Mouse (Mus musculus) effector memory CD4-positive, alpha-beta T cell, adult 7 months (primary cell): ENCODE data around the gene Tspan10. TPM values are rescaled to one million over a fixed set of nuclear protein-coding genes. Genes with fewer than 3 reads are reported as not detected.

Experiments
- polyA plus RNA-seq: library from polyadenylated mRNA; unstranded; fragments of 100-300 nt; shearing (Covaris generic); gene quantifications from one replicate; pipeline ENCODE4 v1.2.1, GENCODE M21; 2017

Gene Tspan10
- polyA plus RNA-seq: not detected

DNA sequence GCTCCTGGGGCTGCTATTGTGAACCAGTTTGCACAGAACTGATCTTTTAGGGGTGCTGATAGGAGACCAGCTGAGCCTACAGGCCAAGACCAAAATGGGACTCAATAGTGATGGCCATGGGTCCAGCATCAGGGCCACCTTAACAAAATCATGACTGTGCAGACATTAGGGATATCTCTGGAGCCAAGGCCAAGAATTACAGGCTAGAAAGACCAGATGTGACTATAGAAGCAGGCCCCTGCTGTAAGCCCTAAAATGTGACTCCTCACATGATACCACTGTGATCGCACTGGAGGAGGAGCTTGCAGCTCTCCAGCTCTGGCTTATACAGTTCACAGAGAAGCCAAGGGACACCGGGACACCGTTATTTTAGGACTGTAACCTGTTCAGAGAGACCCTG is at the start of gene Tspan10:
Gene Tspan10, plus strand, starts transcription at position 301 of the 400 bp plus-strand sequence.

DNA sequence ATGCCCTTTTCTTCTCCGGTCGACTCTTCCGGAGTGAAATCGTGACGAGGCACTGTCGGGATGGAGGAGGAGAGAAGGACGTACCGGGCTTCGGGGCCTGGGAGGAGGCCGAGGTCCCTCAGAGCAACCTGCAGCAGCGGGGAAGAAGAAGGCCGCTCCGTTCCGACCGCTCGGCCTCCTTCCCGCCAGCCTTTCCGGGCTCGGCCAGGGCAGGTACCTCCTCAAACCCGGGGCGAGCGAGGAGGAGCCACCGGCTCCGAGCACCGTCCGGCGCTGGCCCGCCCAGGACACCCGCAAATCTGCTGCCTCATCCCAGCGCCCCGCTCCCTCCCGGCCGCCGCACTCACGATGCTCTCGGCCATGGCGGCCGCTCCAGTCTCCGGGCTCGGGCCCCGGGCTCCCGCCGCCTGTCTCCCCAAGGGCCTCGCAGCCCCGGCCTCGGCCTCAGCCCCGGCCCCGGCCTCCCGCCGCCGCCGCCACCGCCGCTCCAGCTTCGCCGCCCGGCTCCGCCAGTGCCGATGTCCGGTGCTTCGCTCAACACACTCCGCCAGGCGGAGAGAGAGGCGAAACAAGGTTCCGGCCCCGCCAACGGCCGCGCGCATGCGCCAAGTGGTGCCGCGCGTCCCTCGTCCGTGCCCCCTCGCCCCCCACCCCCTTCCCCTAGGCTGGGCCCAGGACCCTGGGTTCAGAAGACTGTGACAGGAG is 5.1 kb upstream of the Tspan10 start, which contains the start of gene Nploc4:
Gene Nploc4, minus strand, starts transcription at position 557 of the 705 bp plus-strand sequence.

DNA sequence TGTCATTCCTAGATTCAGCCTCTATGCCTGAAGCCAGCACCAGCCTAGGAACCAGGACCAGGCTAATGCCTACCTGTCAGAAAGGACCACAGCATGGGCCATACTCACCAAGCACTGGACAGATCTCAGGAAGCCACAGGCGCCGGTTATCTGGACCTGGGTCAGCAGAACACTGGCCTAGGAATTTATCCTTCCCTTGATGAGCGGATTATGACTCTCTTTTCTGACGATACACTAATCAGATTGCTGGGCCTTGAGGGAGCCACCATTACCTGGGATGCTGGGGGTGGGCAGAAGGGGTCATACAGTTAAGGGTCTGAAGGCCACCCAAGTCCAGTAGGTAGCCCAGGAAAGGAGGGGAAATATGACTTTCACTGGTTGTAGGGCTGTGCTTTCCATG is 10.9 kb downstream of the Tspan10 start, which contains the start of gene Pde6g:
Gene Pde6g, minus strand, starts transcription at position 195 of the 400 bp plus-strand sequence.

DNA sequence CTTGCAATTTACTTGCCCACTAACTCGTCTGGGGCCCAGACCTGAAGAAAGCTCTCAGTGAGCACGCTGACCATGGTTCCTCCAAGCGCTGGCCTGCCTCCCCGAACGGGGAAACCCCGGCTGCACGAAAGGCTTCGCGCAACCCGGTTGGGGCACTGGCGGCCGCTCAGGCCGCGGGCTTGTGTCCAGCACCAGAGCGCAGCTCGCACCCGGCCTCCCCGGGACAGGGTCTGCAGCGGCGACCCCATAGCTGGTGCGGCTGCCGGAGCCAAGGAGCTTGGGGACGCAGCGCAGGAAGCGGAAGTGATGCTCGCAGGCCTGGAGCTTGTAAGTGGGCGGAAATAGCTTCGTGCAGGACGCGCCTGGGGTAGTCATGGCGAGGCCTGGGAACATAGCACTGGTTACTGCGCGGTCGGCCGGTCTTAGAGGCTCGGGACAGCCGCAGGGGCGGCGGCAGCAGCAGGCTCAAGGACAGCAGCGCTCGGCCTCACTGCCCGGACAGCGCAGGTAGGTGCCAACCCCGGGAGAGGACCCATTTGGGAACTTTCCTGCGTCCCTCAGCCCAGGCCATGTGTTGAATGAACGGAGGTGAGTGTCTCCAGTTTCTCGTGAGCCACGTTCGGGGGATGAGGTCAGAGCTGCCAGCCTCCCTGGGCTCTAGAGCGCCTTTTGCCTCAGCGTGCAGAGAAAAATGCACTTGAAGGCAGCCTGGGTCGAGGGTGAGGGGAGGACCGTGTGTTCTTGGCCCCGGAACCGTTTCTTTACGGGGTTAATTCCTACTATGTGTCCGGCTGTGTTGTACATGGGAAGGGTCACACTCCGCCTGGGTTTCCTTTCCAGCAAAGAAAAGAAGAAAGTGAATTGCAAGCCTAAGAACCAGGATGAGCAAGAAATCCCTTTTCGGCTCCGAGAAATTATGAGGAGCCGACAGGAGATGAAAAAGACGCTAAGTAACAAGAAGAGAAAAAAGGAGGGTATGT is 15.6 kb downstream of the Tspan10 start, which contains the start of the genes Oxld1 and Ccdc137:
Gene Oxld1, minus strand, starts transcription at position 297 of the 980 bp plus-strand sequence.
Gene Ccdc137, plus strand, starts transcription at position 344 of the 980 bp plus-strand sequence.

DNA sequence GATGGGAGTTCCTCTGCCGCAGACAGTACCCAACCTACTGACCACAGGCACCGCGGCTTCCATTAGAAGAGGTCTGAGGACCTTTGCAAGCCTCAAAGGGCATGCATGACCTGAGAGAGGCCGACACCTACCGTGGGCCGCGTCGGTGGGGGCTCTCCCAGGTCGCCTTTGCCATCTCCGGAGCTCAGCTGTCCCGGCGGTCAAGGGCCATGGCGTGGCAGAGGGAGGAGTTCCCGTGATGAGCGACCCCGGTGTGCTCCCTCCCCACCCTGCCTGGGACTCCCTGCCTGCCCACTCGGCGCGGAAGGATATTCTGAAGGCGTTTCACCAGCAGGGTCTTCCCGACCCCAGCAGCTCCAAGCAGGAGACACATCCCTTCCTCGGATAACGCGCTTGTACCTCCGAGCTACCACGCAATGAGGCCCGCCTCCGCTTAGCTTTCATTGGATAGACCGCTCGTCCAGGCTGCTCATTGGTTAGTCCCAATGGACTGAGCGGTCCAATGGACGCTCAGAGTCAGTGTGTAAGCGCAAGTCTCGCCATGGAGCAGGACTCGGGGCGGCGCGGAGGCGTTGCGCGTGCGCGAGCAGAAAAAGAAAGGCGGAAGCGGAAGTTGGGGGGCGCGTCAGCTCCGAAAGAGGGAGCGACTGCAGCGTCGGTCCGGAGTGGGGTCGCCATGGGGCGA is 24.7 kb downstream of the Tspan10 start, which contains the start of gene Arl16:
Gene Arl16, minus strand, starts transcription at position 557 of the 685 bp plus-strand sequence.

DNA sequence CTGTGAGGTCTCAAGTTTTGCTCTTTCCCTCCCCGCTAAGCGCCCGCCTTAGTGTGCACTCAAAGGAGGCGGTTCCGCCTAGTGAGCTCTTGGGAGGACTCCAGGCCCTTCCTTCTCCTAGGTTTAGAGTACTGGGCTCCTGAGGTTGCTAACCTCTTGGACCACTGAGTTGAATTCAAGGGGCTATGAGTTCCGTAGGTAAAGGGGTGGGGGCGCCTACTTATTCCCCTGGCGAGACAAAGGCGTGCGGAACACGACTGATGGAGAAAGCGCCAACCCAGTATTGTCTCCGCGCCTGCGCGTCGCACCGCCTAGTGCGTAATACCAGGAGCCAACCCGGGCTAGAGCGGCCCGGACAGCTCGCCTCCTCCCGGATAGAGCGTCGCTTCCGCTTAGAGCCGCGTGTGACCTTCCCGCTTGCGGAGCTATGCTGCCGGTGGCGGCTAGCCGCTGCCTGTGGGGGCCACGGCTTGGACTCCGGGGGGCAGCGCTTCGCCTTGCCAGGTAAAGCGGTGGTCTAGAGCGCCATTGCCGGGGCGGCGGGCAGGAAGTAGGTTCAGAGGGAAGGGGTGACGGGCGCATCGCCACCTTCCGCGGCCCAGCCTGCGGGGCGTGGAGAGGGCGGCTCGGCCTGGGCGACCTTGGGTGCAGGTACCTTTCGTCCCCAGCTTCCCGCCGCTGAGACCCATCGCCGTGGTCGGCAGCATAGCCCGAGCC is 42.0 kb downstream of the Tspan10 start, which contains the start of gene Mrpl12:
Gene Mrpl12, plus strand, starts transcription at position 349 of the 717 bp plus-strand sequence.

DNA sequence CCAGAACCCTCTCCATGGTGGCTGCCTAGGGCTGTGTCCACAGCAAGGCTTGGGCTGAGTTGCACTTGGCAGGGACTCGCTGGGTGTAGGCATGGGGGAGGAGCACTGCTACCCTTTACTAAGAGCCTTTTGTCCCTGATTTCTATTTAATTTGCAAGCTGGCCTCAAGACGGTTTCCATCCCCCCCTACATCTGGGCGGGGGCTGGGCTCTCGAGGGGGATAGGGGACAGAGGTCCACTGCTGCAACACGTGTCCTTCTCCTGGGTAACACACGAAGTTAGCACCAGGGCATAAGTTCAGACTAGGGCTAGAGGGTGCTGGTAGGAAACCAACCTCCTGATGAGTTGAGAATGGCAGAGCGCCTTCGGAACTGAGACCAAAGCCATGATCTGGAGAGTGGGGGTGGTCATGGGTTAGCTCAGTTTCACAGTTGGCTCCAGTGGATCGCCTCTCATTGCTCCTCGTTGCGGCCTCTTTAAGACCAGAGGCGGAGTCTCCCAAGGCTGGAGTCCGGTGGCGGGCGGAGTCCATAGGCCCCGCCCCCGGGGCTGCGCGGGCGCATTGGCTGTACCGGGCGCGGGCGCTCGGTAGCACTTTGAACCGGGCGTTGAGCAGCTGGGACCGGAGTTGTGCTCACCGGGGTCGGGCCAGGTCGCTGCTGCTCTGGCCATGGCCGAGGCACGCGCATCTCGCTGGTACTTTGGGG is 49.0 kb downstream of the Tspan10 start, which contains the start of gene Slc25a10:
Gene Slc25a10, plus strand, starts transcription at position 524 of the 707 bp plus-strand sequence.

Other genes with a start within 250 kb of the Tspan10 start
- gene Bahcc1, start 209.7 kb upstream of the Tspan10 start, polyA plus RNA-seq: 0.18 TPM
- gene Actg1, start 94.1 kb upstream of the Tspan10 start, polyA plus RNA-seq: 2,851 TPM
- 0.22 TPM for gene Fscn2, start 81.1 kb upstream of the Tspan10 start, polyA plus RNA-seq
- 24.0 TPM for gene Faap100, start 63.9 kb upstream of the Tspan10 start, polyA plus RNA-seq
- 50.4 TPM for gene Nploc4, start 4.9 kb upstream of the Tspan10 start, polyA plus RNA-seq
- gene Pde6g, start 10.9 kb downstream of the Tspan10 start, polyA plus RNA-seq: 0.60 TPM
- 3.9 TPM for gene Oxld1, start 15.4 kb downstream of the Tspan10 start, polyA plus RNA-seq
- gene Ccdc137, start 15.5 kb downstream of the Tspan10 start, polyA plus RNA-seq: 25.7 TPM
- 11.9 TPM for gene Arl16, start 25.0 kb downstream of the Tspan10 start, polyA plus RNA-seq
- 29.6 TPM for gene Mrpl12, start 42.0 kb downstream of the Tspan10 start, polyA plus RNA-seq
- gene Slc25a10, start 49.2 kb downstream of the Tspan10 start, polyA plus RNA-seq: 7.6 TPM
- not detected for gene Gcgr, start 88.1 kb downstream of the Tspan10 start, polyA plus RNA-seq
- 59.6 TPM for gene Mcrip1, start 107.1 kb downstream of the Tspan10 start, polyA plus RNA-seq
- gene Ppp1r27, start 108.5 kb downstream of the Tspan10 start, polyA plus RNA-seq: not detected
- gene P4hb, start 130.6 kb downstream of the Tspan10 start, polyA plus RNA-seq: 172 TPM
- 768 TPM for gene Arhgdia, start 139.0 kb downstream of the Tspan10 start, polyA plus RNA-seq
- gene Alyref, start 155.7 kb downstream of the Tspan10 start, polyA plus RNA-seq: 279 TPM
- 67.7 TPM for gene Anapc11, start 155.8 kb downstream of the Tspan10 start, polyA plus RNA-seq
- gene Npb, start 165.8 kb downstream of the Tspan10 start, polyA plus RNA-seq: not detected
- 135 TPM for gene Pcyt2, start 175.3 kb downstream of the Tspan10 start, polyA plus RNA-seq
- 155 TPM for gene Sirt7, start 182.6 kb downstream of the Tspan10 start, polyA plus RNA-seq
- 31.8 TPM for gene Mafg, start 191.0 kb downstream of the Tspan10 start, polyA plus RNA-seq
- gene Pycr1, start 201.1 kb downstream of the Tspan10 start, polyA plus RNA-seq: 0.44 TPM
- gene Myadml2, start 205.5 kb downstream of the Tspan10 start, polyA plus RNA-seq: not detected
- not detected for gene Notum, start 218.5 kb downstream of the Tspan10 start, polyA plus RNA-seq
- gene Aspscr1, start 230.3 kb downstream of the Tspan10 start, polyA plus RNA-seq: 111 TPM